Mouse (Mus musculus): ENCODE data around the gene 1700057G04Rik. TPM values are rescaled to one million over a fixed set of nuclear protein-coding genes. Genes with fewer than 3 reads are reported as not detected.
"Not testable (repeated sequence)": the region's sequence is repeated elsewhere in the genome, so short reads cannot be mapped to it uniquely, and the experiment has no call there.

The 1700057G04Rik gene
- polyA plus RNA-seq, 1 experiment from 2014 or later, result not detected

DNA sequence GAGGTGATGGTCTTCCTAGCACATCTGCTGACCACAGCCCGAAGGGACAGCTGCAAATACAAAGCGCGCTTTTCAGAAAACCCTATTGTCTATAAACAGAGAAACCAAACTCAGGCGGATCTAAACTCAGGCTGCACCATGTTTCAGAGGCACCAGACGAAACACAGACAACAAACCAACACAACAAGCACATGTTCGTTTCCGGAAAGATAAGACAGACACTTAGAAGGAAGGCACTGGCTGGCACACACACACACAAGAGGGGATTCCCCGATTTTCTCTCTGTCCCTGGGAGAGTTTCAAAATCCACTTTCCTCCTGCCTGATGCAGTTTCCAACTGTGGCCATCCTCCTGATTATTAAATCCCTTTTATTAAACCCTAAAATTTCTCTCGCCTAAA lies 16.8 kb downstream of the 1700057G04Rik start:
- ATAC-seq (ENCODE audit: insufficient number of reproducible peaks, low FRiP score, low TSS enrichment, low read depth), result not testable (repeated sequence)

DNA sequence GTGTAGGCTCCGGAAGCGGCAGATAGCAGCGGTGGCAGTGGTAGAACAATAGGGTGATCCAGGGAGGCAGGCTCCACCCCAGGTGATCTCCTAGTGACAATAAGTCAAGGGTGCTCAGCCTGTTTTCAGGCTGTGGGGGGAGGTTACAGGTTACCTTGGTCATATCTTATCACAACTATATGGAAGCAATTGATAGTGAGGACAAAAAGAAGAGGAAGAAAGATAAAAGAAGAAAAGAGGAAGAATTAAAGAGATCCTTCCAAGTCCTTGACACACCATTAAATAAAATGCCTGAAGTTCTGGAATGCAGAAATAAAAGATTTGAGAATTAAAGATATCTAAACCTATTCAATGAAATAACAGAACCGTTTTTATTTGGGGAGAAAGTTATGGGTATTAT lies 17.6 kb downstream of the 1700057G04Rik start:
- H3K9ac ChIP-seq, result no peak overlapping the region
- no peak for ATAC-seq (ENCODE audit: insufficient number of reproducible peaks, low FRiP score, low TSS enrichment, low read depth)
- no peaks in the 10 kb centered on the region for H3K9me3 ChIP-seq
- no peaks in the 10 kb centered on the region for H3K4me1 ChIP-seq
- no peaks in the 10 kb centered on the region for H3K36me3 ChIP-seq
- WGBS, result 81% methylated on average over 4 of the region's 4 CpGs
- no peak overlapping the region for H3K27ac ChIP-seq
- H3K4me3 ChIP-seq, result no peak overlapping the region
- no peaks in the 10 kb centered on the region for H3K27me3 ChIP-seq
- H3K4me2 ChIP-seq, result no peak overlapping the region

More for the DNA sequence above, 16.8 kb downstream of the 1700057G04Rik start:
- H3K9ac ChIP-seq, H3K4me3 ChIP-seq, H3K4me1 ChIP-seq, H3K4me2 ChIP-seq, H3K27me3 ChIP-seq, H3K36me3 ChIP-seq, H3K27ac ChIP-seq, H3K9me3 ChIP-seq: not testable (repeated sequence)
- whole genome bisulfite sequencing, result 73% methylated on average over 9 of the region's 9 CpGs

DNA sequence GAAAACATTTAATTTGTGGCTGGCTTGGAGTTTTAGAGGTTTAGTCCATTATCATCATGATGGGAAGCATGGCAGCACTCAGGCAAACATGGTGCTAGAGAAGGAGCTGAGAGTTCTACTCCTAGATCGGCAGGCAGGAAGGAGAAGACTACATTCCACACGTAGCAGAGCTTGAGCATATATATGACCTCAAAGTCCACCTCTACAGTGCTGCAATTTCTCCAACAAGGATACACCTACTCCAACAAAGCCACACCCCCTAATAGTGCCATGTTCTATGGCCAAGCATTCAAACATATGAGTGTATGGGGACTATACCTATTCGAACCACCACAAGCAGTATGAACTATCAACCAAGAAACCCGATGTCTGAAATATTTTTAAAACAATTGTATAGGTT lies 22.2 kb downstream of the 1700057G04Rik start:
- no peaks in the 10 kb centered on the region for H3K9me3 ChIP-seq
- no peak overlapping the region for H3K4me2 ChIP-seq
- H3K27me3 ChIP-seq, result no peaks in the 10 kb centered on the region
- no peak overlapping the region for H3K9ac ChIP-seq
- H3K36me3 ChIP-seq, result no peaks in the 10 kb centered on the region
- H3K27ac ChIP-seq, result no peak overlapping the region
- H3K4me3 ChIP-seq, result no peak overlapping the region
- 87% methylated on average over 4 of the region's 4 CpGs for WGBS
- no peak for ATAC-seq (ENCODE audit: insufficient number of reproducible peaks, low FRiP score, low TSS enrichment, low read depth)
- H3K4me1 ChIP-seq, result no peaks in the 10 kb centered on the region

DNA sequence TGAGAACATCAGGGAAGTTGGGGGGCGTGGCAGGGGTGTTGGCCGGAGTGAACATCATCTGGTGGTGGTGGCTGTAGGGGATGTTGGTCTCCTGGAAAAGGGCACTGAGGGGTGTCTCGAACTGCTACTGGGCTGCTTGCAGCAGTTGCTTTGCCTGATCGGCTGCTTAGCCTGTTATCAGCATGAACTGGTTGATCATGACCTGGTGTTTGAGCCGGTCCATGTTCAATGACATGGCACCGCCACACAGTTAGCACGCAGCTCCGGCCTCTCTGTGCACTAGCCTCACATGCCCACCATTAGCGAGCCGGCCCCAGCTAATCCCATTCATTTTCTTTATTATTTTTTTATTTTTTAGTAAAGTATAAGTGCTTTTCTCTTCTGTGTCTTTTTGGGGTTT lies 25.7 kb downstream of the 1700057G04Rik start:
- no peak overlapping the region for H3K9ac ChIP-seq
- no peaks in the 10 kb centered on the region for H3K4me1 ChIP-seq
- no peak overlapping the region for H3K4me3 ChIP-seq
- no peaks in the 10 kb centered on the region for H3K9me3 ChIP-seq
- H3K36me3 ChIP-seq, result no peaks in the 10 kb centered on the region
- no peaks in the 10 kb centered on the region for H3K27me3 ChIP-seq
- no peak overlapping the region for H3K4me2 ChIP-seq
- no peak overlapping the region for H3K27ac ChIP-seq
- no peak for ATAC-seq (ENCODE audit: insufficient number of reproducible peaks, low FRiP score, low TSS enrichment, low read depth)
- 94% methylated on average over 10 of the region's 10 CpGs for WGBS

DNA sequence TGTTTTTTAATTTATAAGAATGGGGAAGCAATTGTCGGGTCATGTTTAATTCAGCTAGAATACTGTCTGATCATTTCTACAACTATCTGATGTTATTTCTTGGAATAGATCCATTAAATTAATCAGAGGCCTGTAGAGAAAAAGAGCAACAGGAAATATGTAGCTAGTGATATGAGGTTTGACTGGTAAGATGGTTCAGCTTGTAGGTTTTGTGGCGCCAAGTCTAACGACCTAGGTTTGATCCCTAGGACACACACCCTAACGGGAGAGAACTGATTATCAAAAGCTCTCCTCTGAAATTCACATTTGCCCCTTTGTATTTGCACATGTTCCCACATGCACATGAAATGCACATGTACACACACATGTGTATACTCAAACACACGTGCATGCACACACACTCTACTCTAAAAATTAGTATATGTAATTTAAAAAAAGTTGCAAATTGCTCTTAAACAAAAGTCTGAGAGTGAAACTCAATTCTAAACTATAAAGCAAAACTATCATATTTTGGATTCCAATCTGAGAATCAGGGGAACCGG lies 26.2 kb downstream of the 1700057G04Rik start:
- no peaks in the 10 kb centered on the region for H3K27me3 ChIP-seq
- H3K36me3 ChIP-seq, result no peaks in the 10 kb centered on the region
- no peak overlapping the region for H3K9ac ChIP-seq
- H3K27ac ChIP-seq, result no peak overlapping the region
- WGBS, result 82% methylated on average over 6 of the region's 6 CpGs
- no peak for ATAC-seq (ENCODE audit: insufficient number of reproducible peaks, low FRiP score, low TSS enrichment, low read depth)
- no peaks in the 10 kb centered on the region for H3K9me3 ChIP-seq
- no peaks in the 10 kb centered on the region for H3K4me1 ChIP-seq
- no peak overlapping the region for H3K4me2 ChIP-seq
- H3K4me3 ChIP-seq, result no peak overlapping the region

DNA sequence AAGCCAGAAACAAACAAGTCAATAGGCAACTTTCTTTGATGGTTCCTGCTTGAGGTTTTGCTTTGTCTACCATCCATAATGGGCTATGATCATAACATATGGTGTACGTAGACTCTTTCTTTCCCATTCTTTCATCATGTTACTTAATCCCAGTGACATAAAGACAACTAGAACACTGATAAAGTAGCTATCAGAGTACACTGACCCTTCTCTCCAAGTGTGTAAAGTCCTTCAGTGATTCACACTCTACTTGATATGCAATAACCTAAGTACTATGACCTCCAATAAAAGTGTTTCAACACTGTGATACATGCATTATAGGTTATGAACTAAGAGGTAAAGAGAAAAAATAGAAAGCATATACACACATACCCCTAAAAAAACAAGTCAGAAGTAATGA lies 27.9 kb downstream of the 1700057G04Rik start:
- 90% methylated on average over 1 of the region's 1 CpGs for WGBS
- Histone ChIP-seq H3K4me3 (no peak overlapping the region), H3K27ac (no peak overlapping the region), H3K9ac (no peak overlapping the region), H3K4me1 (no peaks in the 10 kb centered on the region), H3K27me3 (no peaks in the 10 kb centered on the region), H3K9me3 (no peaks in the 10 kb centered on the region), H3K36me3 (no peaks in the 10 kb centered on the region), H3K4me2 (no peak overlapping the region)
- no peak for ATAC-seq (ENCODE audit: insufficient number of reproducible peaks, low FRiP score, low TSS enrichment, low read depth)

DNA sequence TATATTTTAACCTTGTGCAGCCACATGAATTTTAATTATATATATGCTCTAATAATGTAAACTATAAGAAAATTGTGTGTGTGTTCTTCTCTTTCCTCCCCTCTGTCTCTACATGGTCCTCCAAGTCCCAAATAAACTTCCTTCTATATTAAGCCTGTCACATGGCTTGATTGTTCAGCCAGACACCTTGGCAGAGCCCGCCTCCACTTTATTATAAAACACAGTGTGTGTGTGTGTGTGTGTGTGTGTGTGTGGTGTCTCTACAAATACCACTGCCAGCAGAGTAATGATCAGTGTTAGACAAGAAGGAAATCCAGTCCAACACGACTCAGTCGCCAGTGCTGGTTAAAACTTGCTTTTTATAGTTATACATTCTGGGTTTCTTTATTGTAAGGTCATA lies 28.5 kb downstream of the 1700057G04Rik start:
- Histone ChIP-seq H3K27ac (no peak overlapping the region), H3K9me3 (no peaks in the 10 kb centered on the region), H3K4me2 (no peak overlapping the region), H3K36me3 (no peaks in the 10 kb centered on the region), H3K27me3 (no peaks in the 10 kb centered on the region), H3K4me1 (no peaks in the 10 kb centered on the region), H3K4me3 (no peak overlapping the region), H3K9ac (no peak overlapping the region)
- no peak for ATAC-seq (ENCODE audit: insufficient number of reproducible peaks, low FRiP score, low TSS enrichment, low read depth)
- 77% methylated on average over 3 of the region's 3 CpGs for whole genome bisulfite sequencing

DNA sequence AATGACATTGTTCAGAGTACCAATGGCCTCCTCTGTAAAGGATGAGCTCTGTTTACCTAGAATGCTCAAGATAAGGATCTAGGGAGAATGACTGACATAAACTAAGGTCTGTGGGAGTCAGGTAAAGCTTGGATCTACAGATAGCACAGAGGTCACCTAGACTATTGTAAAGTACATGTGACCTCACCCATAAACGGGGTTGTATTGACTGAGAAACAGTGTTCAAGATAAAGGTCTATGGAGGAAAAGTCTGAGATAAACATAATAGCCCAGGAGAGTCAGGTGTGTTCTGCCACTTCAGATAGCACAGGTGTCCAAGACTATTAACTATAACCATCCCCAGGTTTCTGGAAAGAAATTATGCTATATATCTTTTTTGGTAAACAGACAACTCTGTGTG lies 29.8 kb downstream of the 1700057G04Rik start:
- Histone ChIP-seq H3K4me1 (no peaks in the 10 kb centered on the region), H3K4me2 (no peak overlapping the region), H3K9ac (no peak overlapping the region), H3K27ac (no peak overlapping the region), H3K4me3 (no peak overlapping the region), H3K9me3 (no peaks in the 10 kb centered on the region), H3K36me3 (no peaks in the 10 kb centered on the region), H3K27me3 (no peaks in the 10 kb centered on the region)
- ATAC-seq (ENCODE audit: insufficient number of reproducible peaks, low FRiP score, low TSS enrichment, low read depth), result no peak
- 72% methylated on average over 1 of the region's 1 CpGs for WGBS

DNA sequence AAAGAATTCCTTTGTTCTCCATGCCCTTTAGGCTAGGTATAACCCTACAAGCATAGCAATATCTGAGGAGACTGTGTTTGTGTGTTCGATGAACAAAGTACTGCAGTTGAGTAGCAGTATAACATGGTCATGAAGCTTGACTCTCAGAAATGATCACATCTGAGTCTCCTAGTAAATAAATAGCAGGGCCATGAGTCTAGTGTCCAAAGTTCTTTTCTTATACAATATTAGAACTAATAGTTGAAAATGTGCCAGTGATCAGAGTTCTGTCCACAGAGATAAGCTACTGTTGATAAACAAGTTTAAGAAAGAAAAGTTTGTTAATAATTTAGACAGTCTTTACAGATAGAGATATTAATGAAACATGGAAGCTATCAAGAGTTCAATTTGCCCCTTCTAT lies 42.7 kb downstream of the 1700057G04Rik start:
- WGBS, result 98% methylated on average over 1 of the region's 1 CpGs

DNA sequence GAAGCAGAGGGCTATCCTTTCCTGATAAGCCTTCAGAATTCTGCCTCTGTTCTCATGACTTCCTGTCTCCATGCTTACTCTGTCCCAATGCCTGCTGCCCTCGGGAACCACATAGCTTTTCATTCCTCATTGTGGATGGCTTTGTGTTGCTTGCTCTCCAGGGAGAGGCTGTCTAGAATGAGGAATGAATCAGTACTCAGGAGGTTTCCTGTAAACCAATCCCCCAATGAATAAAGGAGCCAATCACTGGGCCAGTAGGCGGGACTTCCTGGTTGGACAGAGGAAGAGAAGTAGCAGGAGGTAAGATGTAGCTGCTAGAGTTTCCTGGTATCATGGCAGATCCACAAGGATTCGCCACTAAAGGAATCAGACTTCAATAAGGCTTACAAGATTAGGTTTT lies 44.1 kb downstream of the 1700057G04Rik start:
- ATAC-seq (ENCODE audit: insufficient number of reproducible peaks, low FRiP score, low TSS enrichment, low read depth), result no peak
- 84% methylated on average over 3 of the region's 3 CpGs for WGBS
- no peak overlapping the region for H3K4me3 ChIP-seq
- no peak overlapping the region for H3K4me2 ChIP-seq
- H3K9me3 ChIP-seq, result no peaks in the 10 kb centered on the region
- no peaks in the 10 kb centered on the region for H3K27me3 ChIP-seq
- H3K9ac ChIP-seq, result no peak overlapping the region
- no peaks in the 10 kb centered on the region for H3K36me3 ChIP-seq
- no peaks in the 10 kb centered on the region for H3K4me1 ChIP-seq
- no peak overlapping the region for H3K27ac ChIP-seq

More for the DNA sequence above, 42.7 kb downstream of the 1700057G04Rik start:
- no peaks in the 10 kb centered on the region for H3K36me3 ChIP-seq
- no peaks in the 10 kb centered on the region for H3K4me1 ChIP-seq
- H3K27ac ChIP-seq, result no peak overlapping the region
- no peaks in the 10 kb centered on the region for H3K27me3 ChIP-seq
- no peak overlapping the region for H3K4me2 ChIP-seq
- no peak overlapping the region for H3K9ac ChIP-seq
- H3K9me3 ChIP-seq, result no peaks in the 10 kb centered on the region
- no peak overlapping the region for H3K4me3 ChIP-seq
- ATAC-seq (ENCODE audit: insufficient number of reproducible peaks, low FRiP score, low TSS enrichment, low read depth), result no peak

DNA sequence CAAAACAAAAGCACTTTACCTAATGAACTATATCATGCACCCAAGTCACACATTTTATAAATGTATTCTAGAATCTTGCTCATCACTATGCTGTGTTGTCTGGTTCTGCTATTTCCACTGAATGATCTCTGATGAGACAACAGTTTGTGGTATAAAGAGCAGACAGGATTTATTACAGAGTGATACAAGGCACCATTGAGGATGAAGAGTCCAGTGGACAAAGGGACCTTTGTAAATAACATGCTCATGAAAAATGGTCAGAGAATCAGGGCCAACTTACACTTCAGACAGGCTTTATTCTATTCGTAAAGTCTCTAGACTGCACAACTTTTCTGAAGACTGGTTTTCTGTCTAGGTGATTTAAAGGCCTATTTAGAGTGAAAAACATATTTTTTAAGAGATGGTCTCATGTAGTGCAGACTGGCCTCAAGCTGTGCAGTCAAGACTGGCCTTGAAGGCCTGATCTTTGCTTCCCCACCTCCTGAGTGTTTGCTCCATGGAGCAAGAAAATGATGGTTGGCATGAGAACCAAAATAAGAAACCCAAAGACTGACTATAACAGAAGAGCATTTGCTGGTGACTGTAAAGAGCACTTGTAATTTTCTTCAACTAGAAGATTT lies 51.6 kb downstream of the 1700057G04Rik start:
- Histone ChIP-seq H3K9me3 (no peaks in the 10 kb centered on the region), H3K27me3 (no peaks in the 10 kb centered on the region), H3K27ac (no peak overlapping the region), H3K4me3 (no peak overlapping the region), H3K9ac (no peak overlapping the region), H3K4me1 (no peaks in the 10 kb centered on the region), H3K4me2 (no peak overlapping the region), H3K36me3 (no peaks in the 10 kb centered on the region)
- WGBS, result 56% methylated on average over 1 of the region's 1 CpGs
- ATAC-seq (ENCODE audit: insufficient number of reproducible peaks, low FRiP score, low TSS enrichment, low read depth), result no peak

DNA sequence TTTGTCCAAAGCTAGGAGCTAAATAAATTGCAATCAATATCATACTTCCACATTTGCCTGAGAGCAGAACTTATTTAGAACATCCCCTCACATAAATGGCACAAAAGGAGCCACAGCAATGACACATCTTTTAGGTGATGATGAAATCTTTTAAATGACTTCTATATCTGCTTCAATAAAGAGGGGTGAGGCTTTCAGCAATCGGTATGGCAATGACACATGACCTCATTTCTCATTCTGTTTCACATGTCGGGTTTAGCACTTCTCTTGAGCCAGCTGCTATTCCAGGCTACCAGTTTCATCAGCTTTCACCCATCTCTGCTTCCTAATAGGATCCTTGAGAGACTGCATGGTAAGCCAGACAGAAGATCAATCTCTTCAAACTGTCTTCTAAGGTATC lies 54.3 kb downstream of the 1700057G04Rik start:
- Histone ChIP-seq H3K9ac (no peak overlapping the region), H3K4me2 (no peak overlapping the region), H3K4me1 (no peaks in the 10 kb centered on the region), H3K36me3 (no peaks in the 10 kb centered on the region), H3K4me3 (no peak overlapping the region), H3K9me3 (no peaks in the 10 kb centered on the region), H3K27ac (no peak overlapping the region), H3K27me3 (no peaks in the 10 kb centered on the region)
- no peak for ATAC-seq (ENCODE audit: insufficient number of reproducible peaks, low FRiP score, low TSS enrichment, low read depth)
- WGBS, result 77% methylated on average over 2 of the region's 2 CpGs

DNA sequence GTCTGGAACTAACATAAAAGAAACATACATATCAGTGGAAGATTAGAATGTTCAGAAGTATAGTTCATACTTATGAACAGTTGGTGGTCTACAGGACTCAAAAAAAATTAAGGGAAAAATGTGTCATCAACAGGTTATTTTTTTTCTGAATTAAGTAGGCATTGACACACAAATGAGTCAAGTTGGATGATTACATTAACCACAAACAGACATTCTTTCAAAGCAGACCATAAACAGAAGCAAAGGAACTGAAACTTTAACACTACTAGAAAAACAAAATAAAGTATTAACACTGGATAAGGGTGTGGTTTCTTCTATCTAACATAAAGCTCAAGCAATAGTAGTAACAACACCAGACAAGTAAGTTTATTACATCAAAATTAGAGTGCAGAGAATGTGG lies 59.7 kb downstream of the 1700057G04Rik start:
- Histone ChIP-seq H3K36me3 (no peaks in the 10 kb centered on the region), H3K27me3 (no peaks in the 10 kb centered on the region), H3K4me2 (no peak overlapping the region), H3K9me3 (no peaks in the 10 kb centered on the region), H3K4me1 (no peaks in the 10 kb centered on the region), H3K9ac (no peak overlapping the region), H3K27ac (no peak overlapping the region), H3K4me3 (no peak overlapping the region)
- ATAC-seq (ENCODE audit: insufficient number of reproducible peaks, low FRiP score, low TSS enrichment, low read depth), result no peak

Measured in limb, embryonic 15.5 days (tissue).